22 mouse cellular contexts compared by ENCODE assay signal in genomic region chr2:121067116-121067515, GRCm38 (mm10). TPM values are rescaled to one million over a fixed set of nuclear protein-coding genes. Genes with fewer than 3 reads are reported as not detected.
"Had no signal": no experiment of that assay in that cellular context is flagged by ENCODE, and none has a peak within 500 bp of the region (broad histone marks: within the 10 kb centered on the region; RNA-seq: fewer than 3 reads in every experiment).

No protein-coding gene starts in this region.

- H3K4me2 ChIP-seq: limb, embryonic 12.5 days; midbrain, embryonic 12.5 days; neural tube, embryonic 13.5 days had no signal

- DNase-seq: kidney, adult 11 months; kidney, adult 9 months; kidney, postnatal 36 days; layer of hippocampus, adult 9-11 months; layer of hippocampus, postnatal 36 days; liver; lung, adult 18-20 months; right cerebral cortex, adult 18-20 months; right cerebral cortex, postnatal 25 days had no signal

- H3K36me3 ChIP-seq: limb, embryonic 12.5 days; midbrain, embryonic 12.5 days; neural tube, embryonic 13.5 days had no signal

- H3K27ac ChIP-seq: kidney, postnatal 0 days; limb, embryonic 12.5 days; liver, embryonic 14.5 days; midbrain, embryonic 12.5 days; neural tube, embryonic 13.5 days had no signal

- H3K9ac ChIP-seq: limb, embryonic 12.5 days; liver, embryonic 14.5 days; midbrain, embryonic 12.5 days; neural tube, embryonic 13.5 days had no signal

- ATAC-seq: midbrain, embryonic 16.5 days had no signal

- H3K4me1 ChIP-seq: limb, embryonic 12.5 days; midbrain, embryonic 12.5 days; neural tube, embryonic 13.5 days had no signal

- H3K9me3 ChIP-seq: limb, embryonic 12.5 days; midbrain, embryonic 12.5 days; neural tube, embryonic 13.5 days had no signal

- H3K4me3 ChIP-seq: limb, embryonic 12.5 days; midbrain, embryonic 12.5 days; neural tube, embryonic 13.5 days had no signal

- H3K27me3 ChIP-seq: limb, embryonic 12.5 days; midbrain, embryonic 12.5 days; neural tube, embryonic 13.5 days had no signal

RNA-seq across cellular contexts. Expression of gene Tgm5, which starts 18.5 kb away (rescaled TPM):
- total RNA-seq: layer of hippocampus, adult 18-20 months; layer of hippocampus, postnatal 36 days; left cerebral cortex, adult 8-10 months; left cerebral cortex, postnatal 36 days; megakaryocyte-erythroid progenitor cell, adult 5-6 weeks had no signal
- polyA plus RNA-seq: limb, embryonic 12.5 days; liver, embryonic 14.5 days; midbrain, embryonic 12.5 days; testis, adult 2 months had no signal

RNA-seq across cellular contexts. Expression of gene Epb42, which starts 30.2 kb away (rescaled TPM):
- total RNA-seq: layer of hippocampus, adult 18-20 months; layer of hippocampus, postnatal 36 days; left cerebral cortex, adult 8-10 months; left cerebral cortex, postnatal 36 days had no signal
- polyA plus RNA-seq: testis, adult 2 months had no signal

RNA-seq across cellular contexts. Expression of gene Tgm7, which starts 42.5 kb away (rescaled TPM):
- total RNA-seq: megakaryocyte-erythroid progenitor cell, adult 5-6 weeks had no signal
- polyA plus RNA-seq: limb, embryonic 12.5 days; liver, embryonic 14.5 days; lung, embryonic 16.5 days; midbrain, embryonic 12.5 days; midbrain, embryonic 16.5 days; small intestine, adult 2 months had no signal
